Mouse (Mus musculus) stomach, embryonic 15.5 days (tissue): ENCODE data around the gene Plagl2. TPM values are rescaled to one million over a fixed set of nuclear protein-coding genes. Genes with fewer than 3 reads are reported as not detected.

ENCODE experiments used
- ATAC-seq: fragments of 200-750 bp; cut with Nextera tagmentation; 2 replicates; pipeline ENCODE4 v1.8.0; 2017; ENCODE audit warnings: low read depth, moderate number of reproducible peaks, moderate TSS enrichment; ENCODE audit not compliant: insufficient read depth, low FRiP score
- H3K27ac ChIP-seq: fragments of 300-500 bp; sonication (generic); 2 replicates; pipeline ENCODE4 v1.5.1; 2015; ENCODE audit warnings: mild to moderate bottlenecking, inconsistent platforms
- H3K27me3 ChIP-seq: fragments of 300-500 bp; sonication (generic); replicated peaks from 2 replicates; pipeline ENCODE4 v1.6.1; 2015; ENCODE audit warnings: inconsistent platforms
- H3K36me3 ChIP-seq: fragments of 300-500 bp; sonication (generic); 2 replicates; pipeline ENCODE4 v1.6.1; 2015; ENCODE audit warnings: inconsistent platforms
- H3K4me1 ChIP-seq: fragments of 300-500 bp; sonication (generic); 2 replicates; pipeline ENCODE4 v1.6.1; 2015; ENCODE audit warnings: inconsistent platforms
- H3K4me2 ChIP-seq: fragments of 300-500 bp; sonication (generic); 2 replicates; pipeline ENCODE4 v1.6.1; 2015; ENCODE audit warnings: mild to moderate bottlenecking, inconsistent platforms
- H3K4me3 ChIP-seq: fragments of 300-500 bp; sonication (generic); replicated peaks from 2 replicates; pipeline ENCODE4 v1.5.1; 2015; ENCODE audit warnings: inconsistent platforms
- H3K9ac ChIP-seq: fragments of 300-500 bp; sonication (generic); 2 replicates; pipeline ENCODE4 v1.6.1; 2015; ENCODE audit warnings: inconsistent platforms
- H3K9me3 ChIP-seq: fragments of 300-500 bp; sonication (generic); 2 replicates; pipeline ENCODE4 v1.6.1; 2016; ENCODE audit warnings: inconsistent platforms
- WGBS: fragments of 180-500 bp; shearing (Covaris S2); methylation state at CpG from one replicate; pipeline ENCODE4 v1.1.7; 2015; 5-methylcytosine and 5-hydroxymethylcytosine counted together
- polyA plus RNA-seq: library from polyadenylated mRNA; unstranded; fragments of >200 nt; fragmentation: Nextera tagmentation; extraction: Ambion mirVana; gene quantifications from 2 replicates; pipeline ENCODE4 v1.2.1, GENCODE M21; 2015

Plagl2 gene
- polyA plus RNA-seq, 1 experiment from 2014 or later = 20.5 TPM

DNA sequence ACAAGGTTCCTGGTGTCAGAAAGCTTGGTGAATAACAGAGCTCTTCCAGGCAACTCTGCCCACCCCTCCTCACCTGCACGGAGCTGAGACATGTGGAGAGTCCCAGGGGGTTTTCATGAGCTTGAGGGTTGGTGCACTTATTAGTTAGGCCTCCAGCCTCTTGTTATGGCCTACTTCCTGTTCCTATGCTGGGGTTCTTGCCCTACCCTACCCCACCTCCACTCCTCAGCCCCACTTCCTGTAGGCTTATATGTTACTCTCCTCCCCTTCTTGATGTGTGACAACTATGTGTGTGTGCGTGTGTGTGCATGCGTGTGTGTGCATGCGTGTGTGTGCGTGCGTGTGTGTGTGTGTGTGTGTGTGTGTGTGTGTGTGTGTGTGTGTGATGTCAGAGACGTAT, 21.8 kb upstream of the Plagl2 start:
- WGBS = 83% methylated on average over 7 of the region's 7 CpGs
- Histone ChIP-seq H3K9me3 (no peaks in the 10 kb centered on the region), H3K9ac (no peak overlapping the region), H3K4me2 (no peak overlapping the region), H3K36me3 (peaks cover 24% of the 10 kb centered on the region), H3K27me3 (no peaks in the 10 kb centered on the region), H3K4me1 (no peaks in the 10 kb centered on the region), H3K27ac (no peak overlapping the region), H3K4me3 (no peak overlapping the region)
- ATAC-seq = no peak

DNA sequence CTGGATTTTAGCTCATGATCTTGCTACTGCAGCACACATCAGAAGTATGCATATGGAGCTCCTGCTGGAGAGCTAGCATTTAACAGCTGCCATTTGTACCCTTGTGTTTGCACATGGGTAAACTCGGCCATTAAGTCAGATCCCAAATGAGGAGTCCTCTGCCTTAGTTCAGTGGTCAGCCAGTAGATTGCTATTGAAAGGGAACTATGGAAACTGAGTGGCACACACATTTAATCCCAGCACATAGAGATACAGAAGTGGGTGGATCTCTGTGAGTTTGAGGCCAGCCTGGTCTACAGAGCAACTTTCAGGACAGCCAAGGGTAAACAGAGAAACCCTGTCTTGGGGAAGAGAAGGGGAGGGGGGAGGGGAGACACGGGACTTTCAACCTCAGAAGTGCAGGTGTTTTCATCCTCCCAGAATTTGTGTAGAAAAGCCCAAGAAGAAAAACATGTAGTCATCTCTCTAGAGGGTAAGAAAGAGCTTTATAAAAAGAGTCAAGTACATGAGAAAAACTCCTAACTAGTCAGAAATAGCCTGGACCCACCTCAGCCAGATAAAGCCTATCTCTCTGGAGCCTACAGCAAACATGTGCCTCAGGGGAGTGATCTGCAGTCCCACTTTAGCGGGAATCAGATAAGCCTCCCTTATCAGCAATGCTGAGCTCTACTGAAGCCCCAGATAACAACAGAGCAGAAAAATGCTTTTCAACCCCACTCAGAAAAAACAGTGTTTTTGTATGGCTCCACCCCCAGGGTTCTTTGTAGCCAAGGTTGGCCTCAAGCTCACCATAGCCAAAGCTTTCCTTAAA, 18.8 kb upstream of the Plagl2 start:
- Histone ChIP-seq H3K27ac (peak overlapping the region; percentile 62), H3K9me3 (no peaks in the 10 kb centered on the region), H3K4me2 (no peak overlapping the region), H3K27me3 (no peaks in the 10 kb centered on the region), H3K9ac (no peak overlapping the region), H3K4me3 (no peak overlapping the region), H3K36me3 (peaks cover 16% of the 10 kb centered on the region), H3K4me1 (no peaks in the 10 kb centered on the region)
- 41% methylated on average over 3 of the region's 3 CpGs for WGBS
- peak; percentile 88 for ATAC-seq

DNA sequence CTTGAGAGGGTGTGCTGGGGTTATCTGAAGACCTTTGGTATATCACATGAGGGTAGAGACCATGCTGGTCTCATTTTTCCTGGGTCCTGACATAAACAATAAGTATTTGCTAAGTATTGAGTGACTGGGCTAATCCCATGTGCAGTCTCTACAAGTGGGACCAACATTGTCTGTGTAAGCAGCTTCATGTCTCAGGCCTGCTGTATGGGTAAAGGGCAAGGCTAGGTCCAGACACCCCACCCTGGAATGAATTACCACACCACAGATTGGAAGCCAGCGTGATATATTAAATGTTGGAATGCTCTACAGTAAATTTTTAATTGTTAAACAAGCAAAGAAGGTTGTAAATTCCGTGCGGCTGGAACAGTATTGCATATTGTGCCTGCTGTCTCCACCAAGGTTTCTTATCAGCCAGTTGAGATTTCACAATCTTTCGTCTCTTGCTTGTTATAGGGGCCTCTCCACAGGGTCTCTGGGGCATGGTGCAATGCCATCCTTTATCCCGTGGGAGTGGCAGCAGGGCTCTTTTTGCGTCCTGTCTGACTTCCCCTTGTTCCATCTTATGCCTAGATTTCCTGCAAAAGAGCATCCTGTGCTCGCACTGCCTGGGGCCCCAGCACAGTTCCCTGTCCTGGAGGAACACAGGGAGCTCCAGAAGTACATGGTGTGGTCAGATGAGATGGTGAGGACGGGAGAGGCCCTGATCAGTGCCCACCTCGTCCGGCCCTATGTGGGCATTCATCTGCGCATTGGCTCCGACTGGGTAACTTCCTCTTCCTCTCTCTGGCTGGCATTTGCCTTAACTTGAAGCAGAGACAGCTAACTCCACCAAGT, 18.0 kb upstream of the Plagl2 start:
- no peak overlapping the region for H3K9ac ChIP-seq
- peaks cover 16% of the 10 kb centered on the region for H3K36me3 ChIP-seq
- WGBS = 65% methylated on average over 12 of the region's 12 CpGs
- no peaks in the 10 kb centered on the region for H3K9me3 ChIP-seq
- H3K27ac ChIP-seq = peak overlapping the region; percentile 62
- no peak overlapping the region for H3K4me2 ChIP-seq
- peak; percentile 59 for ATAC-seq
- H3K4me1 ChIP-seq = no peaks in the 10 kb centered on the region
- no peak overlapping the region for H3K4me3 ChIP-seq
- no peaks in the 10 kb centered on the region for H3K27me3 ChIP-seq

GRCm38 (mm10) chr2:153256604-153257003, 15.4 kb upstream of the Plagl2 start:
- WGBS = 72% methylated on average over 2 of the region's 2 CpGs
- H3K27ac ChIP-seq = no peak overlapping the region
- no peak for ATAC-seq
- H3K9ac ChIP-seq = no peak overlapping the region
- H3K4me1 ChIP-seq = no peaks in the 10 kb centered on the region
- H3K9me3 ChIP-seq = no peaks in the 10 kb centered on the region
- H3K36me3 ChIP-seq = peaks cover 6% of the 10 kb centered on the region; the same call in 1 of the 2 replicates
- no peaks in the 10 kb centered on the region for H3K27me3 ChIP-seq
- H3K4me2 ChIP-seq = no peak overlapping the region
- H3K4me3 ChIP-seq = no peak overlapping the region

GRCm38 (mm10) chr2:153249751-153250150, 8.5 kb upstream of the Plagl2 start:
- ATAC-seq = 0 out of 2 replicates have a peak, but pooled peaks have one; percentile 53
- H3K9me3 ChIP-seq = no peaks in the 10 kb centered on the region
- no peak overlapping the region for H3K27ac ChIP-seq
- no peaks in the 10 kb centered on the region for H3K4me1 ChIP-seq
- no peaks in the 10 kb centered on the region for H3K27me3 ChIP-seq
- H3K36me3 ChIP-seq = peaks cover 2% of the 10 kb centered on the region; the same call in 1 of the 2 replicates
- no peak overlapping the region for H3K4me2 ChIP-seq
- H3K9ac ChIP-seq = no peak overlapping the region
- no peak overlapping the region for H3K4me3 ChIP-seq
- WGBS = 79% methylated on average over 5 of the region's 5 CpGs

DNA sequence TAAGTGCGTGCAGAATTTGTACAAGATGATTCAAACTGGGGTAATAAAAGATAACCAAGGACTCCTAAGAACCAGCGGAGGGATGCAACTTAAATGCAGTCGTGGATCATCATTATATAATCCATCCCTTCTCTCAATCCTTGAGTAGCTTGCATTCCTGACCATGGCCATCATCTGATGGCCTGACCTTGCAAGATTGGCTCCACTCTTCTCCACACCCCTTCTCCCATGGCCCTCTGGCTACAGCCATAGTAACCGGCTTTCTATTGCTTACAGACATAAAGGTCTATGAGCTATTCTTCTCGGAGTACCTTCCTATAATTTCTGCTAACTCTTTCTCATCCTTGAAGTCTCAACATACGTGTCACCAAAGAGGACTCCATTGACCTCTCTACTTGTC, 930 bp upstream of the Plagl2 start:
- Histone ChIP-seq H3K36me3 (no peaks in the 10 kb centered on the region), H3K9ac (no peak overlapping the region), H3K27me3 (no peaks in the 10 kb centered on the region), H3K4me3 (peak overlapping the region; percentile 98), H3K27ac (peak overlapping the region; percentile 96; the same call in 1 of the 2 replicates), H3K4me2 (peak overlapping the region; percentile 53), H3K4me1 (peaks cover 18% of the 10 kb centered on the region), H3K9me3 (no peaks in the 10 kb centered on the region)
- ATAC-seq = no peak
- 52% methylated on average over 6 of the region's 6 CpGs for WGBS

DNA sequence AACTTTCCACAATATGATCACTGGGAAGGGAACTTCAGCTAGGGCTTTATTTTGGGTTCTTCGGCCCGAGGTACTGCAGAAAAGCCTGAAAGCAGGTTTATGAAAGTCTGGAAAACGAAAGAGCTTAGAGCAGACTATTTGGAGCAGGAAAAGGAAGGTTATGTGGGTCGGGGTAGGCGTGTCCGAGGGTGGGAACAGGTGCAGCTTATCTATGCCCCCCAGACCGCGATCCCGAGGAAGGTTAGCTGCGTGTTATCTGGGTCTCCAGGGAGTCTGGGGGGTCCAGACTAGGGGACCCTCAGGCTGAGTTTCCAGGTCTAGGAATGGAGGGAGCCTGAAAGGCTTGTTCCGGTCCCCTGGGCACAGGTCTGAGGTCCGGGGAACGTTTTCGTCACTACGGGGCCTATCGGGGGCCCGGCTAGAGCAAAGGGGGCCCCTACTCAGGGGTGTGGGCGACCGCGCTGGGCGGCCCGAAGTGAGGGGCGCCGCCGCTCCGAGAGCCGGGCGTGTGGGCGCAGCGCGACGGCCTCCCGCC, 458 bp downstream of the Plagl2 start:
- Histone ChIP-seq H3K36me3 (peaks cover under 1% of the 10 kb centered on the region; the same call in 1 of the 2 replicates), H3K27ac (peak overlapping the region; percentile 96), H3K9ac (peak overlapping the region; percentile 99), H3K4me1 (peaks cover 20% of the 10 kb centered on the region), H3K27me3 (no peaks in the 10 kb centered on the region), H3K4me3 (peak overlapping the region; percentile 98), H3K9me3 (no peaks in the 10 kb centered on the region), H3K4me2 (peak overlapping the region; percentile 80)
- WGBS = under 1% methylated on average over 32 of the region's 33 CpGs
- ATAC-seq = peak; percentile 47

DNA sequence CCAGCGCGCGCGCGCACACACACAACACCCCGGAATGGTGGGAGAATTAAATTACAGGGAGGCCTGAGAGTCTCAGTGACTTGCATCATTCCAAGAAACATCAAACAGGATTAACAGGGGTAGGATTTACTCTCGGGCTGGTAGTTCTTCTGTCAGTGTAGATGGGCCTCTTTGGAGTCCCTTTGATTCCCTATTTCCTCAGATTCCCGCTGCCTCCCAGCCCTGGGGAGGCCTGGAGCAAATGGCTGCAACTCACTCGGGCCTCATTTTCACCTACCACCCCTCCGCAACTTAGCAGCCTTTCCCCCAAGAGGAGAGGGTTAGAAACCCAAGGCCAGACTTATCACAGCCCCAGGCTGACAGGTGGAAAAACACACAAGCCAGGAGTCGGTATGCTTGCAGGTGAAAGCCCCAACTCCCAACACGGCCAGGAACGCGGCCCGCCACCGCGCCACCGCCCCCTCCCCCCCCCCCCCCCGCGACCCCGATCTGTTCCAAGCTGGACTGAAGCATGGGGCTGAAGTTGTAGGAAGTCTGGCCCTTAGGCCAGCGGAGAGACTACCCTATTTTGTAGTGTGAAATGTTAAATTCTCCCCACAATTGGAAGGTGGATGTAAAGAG, 1.3 kb downstream of the Plagl2 start:
- no peak for ATAC-seq
- Histone ChIP-seq H3K27me3 (no peaks in the 10 kb centered on the region), H3K36me3 (peaks cover 7% of the 10 kb centered on the region), H3K4me2 (peak overlapping the region; percentile 80), H3K4me1 (peaks cover 20% of the 10 kb centered on the region), H3K9me3 (no peaks in the 10 kb centered on the region), H3K4me3 (peak overlapping the region; percentile 98), H3K27ac (peak overlapping the region; percentile 96), H3K9ac (peak overlapping the region; percentile 99)
- 1% methylated on average over 21 of the region's 22 CpGs for WGBS

DNA sequence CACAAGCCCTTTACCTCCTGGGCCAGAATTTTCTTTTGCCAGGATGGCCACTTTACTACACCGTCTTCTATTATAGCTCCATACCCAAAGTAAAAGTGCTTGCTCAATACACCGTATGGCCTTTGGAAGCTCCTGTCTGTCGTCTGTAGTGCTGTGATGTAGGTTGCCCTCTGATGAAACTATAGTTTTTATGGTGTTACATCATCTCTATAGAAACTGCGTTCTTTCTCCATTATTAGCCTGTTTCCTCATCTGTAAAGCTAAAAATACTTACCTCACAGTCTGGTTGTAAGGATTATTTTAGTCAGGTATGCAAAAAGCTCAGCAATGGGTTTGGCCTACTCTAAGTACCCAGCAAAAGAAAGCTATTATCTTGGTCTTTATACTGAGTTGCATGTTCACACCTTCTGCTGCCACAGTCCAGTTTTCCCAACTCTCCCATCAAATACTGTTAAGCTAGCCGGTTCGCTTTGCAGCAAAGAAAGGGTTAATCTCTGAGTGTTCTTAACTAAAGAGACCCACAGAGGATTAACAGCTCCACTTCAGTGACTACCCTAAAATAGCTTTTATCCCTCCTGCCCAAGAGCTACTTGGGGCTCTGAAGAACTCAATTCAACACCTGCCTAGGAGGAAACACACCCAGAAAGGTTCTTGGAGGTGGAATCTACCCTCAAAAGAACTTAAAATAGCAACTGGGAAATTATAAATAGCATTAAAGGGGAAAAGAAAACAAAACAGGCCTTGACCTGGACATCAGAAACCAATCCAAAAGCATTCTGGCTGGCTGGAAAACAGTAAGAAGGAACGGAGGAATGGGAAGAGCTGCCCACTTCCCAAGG, 2.0 kb downstream of the Plagl2 start:
- Histone ChIP-seq H3K36me3 (peaks cover 7% of the 10 kb centered on the region), H3K27me3 (no peaks in the 10 kb centered on the region), H3K4me1 (peaks cover 20% of the 10 kb centered on the region), H3K9me3 (no peaks in the 10 kb centered on the region), H3K4me3 (peak overlapping the region; percentile 98), H3K9ac (peak overlapping the region; percentile 6; the same call in 1 of the 2 replicates), H3K27ac (peak overlapping the region; percentile 96), H3K4me2 (peak overlapping the region; percentile 80)
- ATAC-seq = no peak
- 45% methylated on average over 7 of the region's 7 CpGs for WGBS

DNA sequence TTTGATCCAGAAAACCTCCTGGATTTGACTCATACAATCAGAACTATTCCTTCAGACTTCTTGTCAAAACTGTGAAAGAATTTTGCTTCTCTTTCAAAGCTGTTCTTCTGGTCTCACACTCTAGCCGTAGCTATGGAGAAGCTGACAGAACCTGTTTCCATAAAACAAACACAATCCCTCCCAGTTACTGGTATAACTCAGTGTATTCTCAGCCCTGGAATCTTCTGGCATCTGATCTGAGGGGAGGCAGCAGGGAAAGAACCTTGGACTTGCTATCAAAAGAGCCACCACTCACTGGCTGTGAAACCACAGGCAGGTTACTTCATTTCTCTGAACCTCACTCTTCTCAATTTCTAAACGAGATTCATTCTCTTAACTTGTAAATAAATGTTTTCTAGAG, 2.8 kb downstream of the Plagl2 start:
- Histone ChIP-seq H3K27me3 (no peaks in the 10 kb centered on the region), H3K36me3 (peaks cover 13% of the 10 kb centered on the region), H3K4me3 (no peak overlapping the region)

GRCm38 (mm10) chr2:153237891-153238290, 3.3 kb downstream of the Plagl2 start:
- Histone ChIP-seq H3K4me2 (peak overlapping the region; percentile 17; the same call in 1 of the 2 replicates), H3K4me1 (peaks cover 20% of the 10 kb centered on the region), H3K27me3 (no peaks in the 10 kb centered on the region), H3K36me3 (peaks cover 16% of the 10 kb centered on the region), H3K27ac (peak overlapping the region; percentile 96), H3K9me3 (no peaks in the 10 kb centered on the region), H3K9ac (no peak overlapping the region), H3K4me3 (no peak overlapping the region; the same call in 1 of the 2 replicates)
- ATAC-seq = no peak
- WGBS = 65% methylated on average over 4 of the region's 4 CpGs

More for the DNA sequence above, 2.8 kb downstream of the Plagl2 start:
- Histone ChIP-seq H3K9ac (no peak overlapping the region), H3K4me1 (peaks cover 20% of the 10 kb centered on the region), H3K9me3 (no peaks in the 10 kb centered on the region), H3K27ac (peak overlapping the region; percentile 96), H3K4me2 (peak overlapping the region; percentile 80)
- no peak for ATAC-seq
- 53% methylated on average over 2 of the region's 2 CpGs for WGBS
